Mouse (Mus musculus) left cerebral cortex, postnatal 14 days (tissue): ENCODE measurements around the gene Zglp1. TPM values are rescaled to one million over a fixed set of nuclear protein-coding genes. Genes with fewer than 3 reads are reported as not detected.

ENCODE experiments used
- DNase-seq, 2 experiments: peaks; one replicate each; pipeline ENCODE4 v3.0.0; 2021 to 2022; ENCODE audit warnings: low spot score in 2 of 2, mixed read lengths in 1 of 2
- intact Hi-C: fragments of 180-260 bp; cut with DNase I; formaldehyde crosslinking; loops from one replicate; pipeline ENCODE4 v1.15.1; 2025
- long read RNA-seq, 2 experiments: library from polyadenylated mRNA; stranded (forward); transcript quantifications; one replicate each; pipeline ENCODE4 v2.0.0; 2021
- total RNA-seq, 2 experiments: library from RNA; stranded (reverse); gene quantifications; 2 replicates each; pipeline ENCODE4 v1.2.3; 2021

Zglp1 gene
- total RNA-seq = 1 to 10 TPM in 1 of 2 experiments, not detected in 1; 1.8 TPM
- long read RNA-seq, experiment 1 = 0 reads
- long read RNA-seq, experiment 2, partial matches to known transcripts = 0 of 1 reads
- long read RNA-seq, experiment 2, other reads (novel, unspliced or antisense) = 0 of 1 reads

DNA sequence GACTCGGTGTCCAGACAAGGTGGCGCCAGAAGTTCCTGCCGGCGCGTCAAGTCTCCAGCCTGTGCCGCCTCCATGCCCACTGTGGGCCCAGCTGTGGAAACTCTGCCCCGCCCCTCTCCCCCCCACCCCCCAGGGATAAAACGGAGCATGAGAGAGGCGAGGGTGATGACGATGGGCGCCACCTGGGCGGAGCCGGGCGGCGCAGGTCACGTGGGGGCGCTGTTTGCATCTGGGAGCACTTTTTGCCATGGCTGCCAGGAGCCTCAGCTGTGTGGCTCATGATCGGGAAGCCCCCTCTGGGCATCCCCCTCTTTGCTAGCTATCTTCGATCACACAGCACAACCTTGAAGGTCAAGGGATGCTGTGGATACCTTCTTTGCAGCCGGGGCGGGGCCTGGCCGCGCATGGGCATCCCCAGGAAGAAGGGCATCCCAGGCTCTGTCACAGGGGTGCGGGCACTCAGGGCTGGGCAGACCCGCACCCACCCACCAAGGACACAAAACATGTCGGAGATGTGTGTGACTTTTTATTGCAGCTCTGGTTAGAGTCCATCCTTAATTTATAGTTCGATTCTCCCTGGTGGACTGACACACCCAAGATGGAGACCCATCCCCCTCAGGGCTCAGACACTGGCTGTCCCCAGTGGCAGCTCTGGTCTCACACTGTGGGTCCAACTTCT is at the start of gene Zglp1:
Zglp1 (minus strand) TSS at position 88 of the 679 bp plus-strand sequence.
- intact Hi-C loops = no loop called here
- no peak for DNase-seq

DNA sequence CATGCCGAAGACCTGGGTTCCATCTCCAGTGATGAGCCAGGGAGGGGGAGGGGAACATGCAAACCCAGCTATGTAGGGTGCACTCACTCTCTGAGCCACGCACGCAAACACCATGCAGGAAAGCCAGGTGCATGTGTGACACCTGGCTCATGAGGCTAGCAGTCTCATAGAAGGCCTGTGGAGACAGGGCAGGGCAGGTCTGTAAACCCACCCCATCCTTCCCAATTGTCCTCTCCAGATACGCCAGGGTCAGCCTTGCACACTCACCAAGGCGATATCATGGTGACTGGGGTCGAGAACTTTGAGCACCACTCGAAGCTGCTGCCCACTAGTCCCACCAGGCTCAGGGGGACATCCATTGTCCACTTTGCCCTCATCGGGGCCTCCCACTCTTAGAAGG is 48.2 kb upstream of the Zglp1 start:
- no peak for DNase-seq
- intact Hi-C loops = no loop called here

DNA sequence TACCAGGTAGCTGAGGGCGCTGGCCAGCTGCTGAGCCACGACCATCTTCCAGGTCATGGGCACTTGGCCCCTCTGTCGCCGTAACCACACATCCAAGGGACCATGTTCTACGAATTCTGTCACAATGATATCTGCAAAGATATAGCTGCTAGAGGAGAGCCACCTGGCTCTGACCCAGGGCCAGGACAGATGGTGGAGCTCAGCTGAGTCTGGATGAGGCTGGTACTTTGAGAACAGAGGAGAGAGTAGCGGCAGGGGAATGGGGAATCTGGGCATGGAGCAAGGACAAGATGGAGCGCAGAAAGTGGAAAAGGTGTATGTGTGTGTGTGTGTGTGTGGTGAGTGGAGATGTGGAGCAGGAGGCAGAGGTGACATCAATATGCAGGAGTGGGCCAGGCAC is 47.3 kb upstream of the Zglp1 start:
- intact Hi-C loops = no loop called here
- DNase-seq = no peak

DNA sequence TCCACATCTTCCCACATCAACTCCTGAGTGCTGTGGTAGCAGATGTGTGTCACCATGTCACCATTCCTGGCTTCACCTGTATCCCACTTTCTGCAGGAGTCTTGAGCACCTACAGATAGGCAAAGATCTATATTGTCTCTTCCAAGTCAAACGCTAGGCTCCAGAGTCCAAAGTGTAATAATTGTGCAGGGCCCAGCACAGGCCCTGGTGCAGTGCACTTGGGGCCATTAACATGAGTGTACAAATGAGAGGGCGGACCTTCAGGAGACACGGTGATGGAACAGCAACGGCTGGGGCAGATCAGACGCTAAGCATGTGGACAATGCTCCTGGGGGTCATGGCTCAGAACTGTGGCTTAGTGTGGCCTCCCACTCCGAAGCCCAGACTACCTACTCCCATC is 46.9 kb upstream of the Zglp1 start:
- intact Hi-C loops = no loop called here
- no peak for DNase-seq

DNA sequence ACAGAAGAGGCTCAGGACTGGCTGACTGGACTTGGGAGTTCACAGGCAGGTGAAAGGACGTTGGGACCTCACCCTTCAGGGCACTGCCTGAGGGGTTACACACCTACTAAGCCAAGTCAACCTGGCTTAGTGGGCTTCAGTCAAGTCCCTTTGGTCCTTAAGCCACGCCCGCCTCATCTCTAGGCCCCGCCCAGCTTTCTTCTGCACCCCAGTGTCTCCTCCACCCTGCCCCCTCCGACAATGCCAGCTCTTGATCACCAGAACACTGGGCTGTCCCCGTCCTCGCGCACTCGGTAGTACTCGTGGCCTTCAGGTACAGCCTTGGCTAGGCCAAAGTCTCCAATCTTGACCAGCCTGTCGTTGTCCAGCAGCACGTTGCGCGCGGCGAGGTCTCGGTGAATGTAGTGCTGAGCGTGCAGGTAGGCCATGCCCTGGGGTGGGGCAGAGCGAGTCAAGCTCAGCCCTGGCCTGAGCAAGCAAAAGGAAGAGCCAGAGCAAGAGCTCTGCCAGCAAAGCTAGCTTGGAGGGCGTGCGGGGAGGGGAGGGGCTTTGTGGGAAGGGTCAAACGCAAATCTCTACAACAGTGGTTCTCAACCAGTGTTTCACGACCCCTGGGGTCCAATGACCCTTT is 40.8 kb upstream of the Zglp1 start:
- DNase-seq = no peak
- intact Hi-C loops = no loop called here

DNA sequence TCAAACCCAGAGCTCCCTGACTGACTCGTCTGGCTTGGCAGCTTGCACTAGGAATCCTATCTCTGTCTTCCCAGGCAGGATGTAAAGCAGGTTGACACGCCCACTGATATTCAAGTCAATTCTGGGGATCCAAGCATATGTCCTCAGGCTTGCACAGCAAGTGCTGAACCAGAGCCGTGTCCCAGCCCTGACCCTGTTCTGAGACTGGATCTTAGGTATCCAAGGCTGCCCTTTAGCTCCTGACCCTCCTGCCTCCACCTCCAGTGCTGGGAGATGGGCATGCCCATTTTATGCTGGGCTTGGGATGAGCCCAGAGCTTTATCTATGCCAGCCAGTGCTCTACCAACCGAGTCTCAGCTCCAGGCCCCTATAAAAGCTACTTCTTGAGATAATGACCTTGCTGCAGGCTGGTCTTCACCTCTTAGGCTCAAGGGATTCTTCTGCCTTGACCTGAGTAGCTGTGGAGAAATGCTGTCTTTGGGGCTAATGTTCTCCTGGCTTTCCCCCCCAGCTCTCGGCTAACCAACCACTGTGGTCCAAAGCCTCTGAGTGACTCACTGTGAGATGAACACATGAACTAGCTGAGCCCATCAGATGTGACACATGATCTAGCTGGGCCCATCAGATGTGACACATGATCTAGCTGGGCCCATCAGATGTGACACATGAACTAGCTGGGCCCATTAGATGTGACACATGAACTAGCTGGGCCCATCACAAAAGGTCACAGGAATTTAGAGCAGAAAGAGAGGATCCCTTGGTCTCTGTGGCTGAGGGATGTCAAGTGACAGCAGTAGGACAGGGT is 39.1 kb upstream of the Zglp1 start:
- intact Hi-C loops = no loop called here
- DNase-seq = peak; percentile 23 to 33

DNA sequence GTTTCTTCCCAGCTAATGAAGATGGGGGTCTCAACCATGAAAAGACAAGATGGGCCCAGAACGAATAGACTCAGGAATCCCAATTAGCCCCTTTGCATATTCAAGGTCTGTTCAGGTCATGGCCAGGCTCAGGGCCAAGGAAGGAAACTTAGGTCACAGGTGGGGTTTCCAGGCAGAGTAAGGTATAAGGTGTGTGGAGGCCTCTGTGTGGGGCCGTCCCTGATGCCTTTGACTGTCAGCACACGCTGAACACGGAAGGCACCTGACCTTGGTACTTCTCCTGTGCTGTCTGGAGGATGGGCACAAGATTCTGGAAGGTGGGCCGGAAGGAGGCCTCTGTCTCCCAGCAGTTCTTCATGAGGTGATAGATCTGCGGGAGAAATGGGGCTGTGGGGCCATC is 37.9 kb upstream of the Zglp1 start:
- intact Hi-C loops = no loop called here
- no peak for DNase-seq

DNA sequence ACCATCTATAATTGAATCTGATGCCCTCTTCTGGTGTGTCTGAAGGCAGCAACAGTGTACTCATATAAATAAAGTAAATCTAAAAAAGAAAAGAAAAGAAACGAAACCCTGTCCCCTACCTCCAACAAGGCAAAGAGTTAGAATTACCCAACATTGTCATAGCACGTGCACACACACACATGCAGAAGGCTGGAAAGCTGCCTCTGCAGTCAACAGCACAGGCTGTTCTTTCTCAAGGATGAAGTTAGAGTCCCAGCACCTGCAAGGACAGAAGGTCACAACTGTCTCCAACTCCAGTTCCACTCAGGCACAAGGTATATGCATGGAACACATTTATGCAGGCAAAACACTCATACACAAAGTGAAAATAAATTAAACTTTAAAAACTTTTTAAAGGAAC is 35.2 kb upstream of the Zglp1 start:
- no peak for DNase-seq
- intact Hi-C loops = no loop called here

DNA sequence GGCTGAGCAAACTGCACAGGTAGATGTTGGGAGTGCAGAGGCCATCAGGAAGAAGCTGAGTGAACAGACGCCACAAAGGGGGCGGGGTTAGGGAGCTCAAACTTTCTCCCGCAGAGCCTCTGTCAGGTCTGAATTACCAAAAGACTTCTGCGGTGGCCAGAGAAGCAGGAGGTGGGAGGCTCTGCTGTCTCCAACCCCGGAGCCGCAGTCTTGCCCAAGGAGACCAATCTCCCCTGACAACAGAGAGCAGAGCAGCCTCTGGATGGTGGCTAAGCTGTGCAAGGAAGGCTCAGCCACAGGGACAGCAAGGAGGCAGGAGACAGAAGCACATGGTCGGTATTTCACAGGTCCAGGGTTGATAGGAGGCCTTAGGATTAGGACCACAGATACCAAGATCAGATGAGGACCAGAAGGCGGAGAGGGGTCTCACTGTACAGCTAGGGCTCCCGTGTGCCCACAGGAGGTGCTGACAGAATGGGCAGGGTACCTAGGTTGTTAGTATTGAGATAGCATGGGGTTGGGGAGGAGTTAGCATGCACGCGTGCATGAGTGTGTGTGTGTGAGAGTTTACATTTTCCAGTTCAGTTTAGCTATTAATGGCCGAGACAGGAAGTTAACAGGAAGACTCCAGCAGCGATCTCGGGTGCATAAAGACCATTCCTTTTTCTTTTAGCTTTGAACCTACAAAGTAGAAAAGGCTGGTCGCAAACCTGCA is 33.7 kb upstream of the Zglp1 start:
- intact Hi-C loops = no loop called here

DNA sequence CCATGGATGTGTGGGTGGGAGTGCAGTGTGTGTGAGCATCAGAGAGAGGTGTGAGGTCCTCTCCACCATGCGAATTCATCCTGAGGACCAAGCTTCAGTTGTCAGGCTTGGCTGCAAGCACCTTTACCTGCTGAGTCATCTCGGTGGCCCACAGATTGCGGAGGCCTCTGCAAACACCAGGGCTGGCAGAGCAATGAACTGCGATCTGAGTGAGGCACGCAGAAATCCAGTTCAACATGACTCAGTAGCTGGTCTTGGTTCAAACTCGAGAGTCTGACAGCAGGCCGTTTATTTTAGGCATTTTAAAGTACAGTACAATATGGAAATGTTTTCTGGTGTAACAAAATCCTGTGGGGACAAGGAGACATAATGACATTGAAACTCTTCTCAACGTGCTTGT is 30.9 kb upstream of the Zglp1 start:
- peak; percentile 52 to 73 for DNase-seq
- intact Hi-C loops = no loop called here

More for the DNA sequence above, 33.7 kb upstream of the Zglp1 start:
- no peak for DNase-seq

DNA sequence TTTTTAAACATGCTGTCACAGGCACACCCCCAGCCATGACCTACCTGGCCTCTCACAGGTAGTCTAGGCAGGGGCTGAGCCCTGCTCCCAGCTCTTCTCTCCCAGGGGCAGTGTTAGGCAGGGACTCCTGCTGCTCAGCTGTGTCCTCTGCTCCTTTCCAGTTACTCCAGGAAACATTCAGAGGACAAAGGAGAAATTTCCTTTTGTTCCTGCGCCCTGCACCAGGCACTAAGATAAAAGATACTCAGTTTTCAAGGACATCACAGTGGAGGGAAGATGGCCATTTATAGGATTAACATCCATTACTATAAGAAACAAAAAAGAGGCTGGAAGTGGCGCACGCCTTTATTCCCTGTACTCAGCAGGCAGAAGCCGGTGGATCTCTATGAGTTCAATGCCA is 29.1 kb upstream of the Zglp1 start:
- intact Hi-C loops = no loop called here

DNA sequence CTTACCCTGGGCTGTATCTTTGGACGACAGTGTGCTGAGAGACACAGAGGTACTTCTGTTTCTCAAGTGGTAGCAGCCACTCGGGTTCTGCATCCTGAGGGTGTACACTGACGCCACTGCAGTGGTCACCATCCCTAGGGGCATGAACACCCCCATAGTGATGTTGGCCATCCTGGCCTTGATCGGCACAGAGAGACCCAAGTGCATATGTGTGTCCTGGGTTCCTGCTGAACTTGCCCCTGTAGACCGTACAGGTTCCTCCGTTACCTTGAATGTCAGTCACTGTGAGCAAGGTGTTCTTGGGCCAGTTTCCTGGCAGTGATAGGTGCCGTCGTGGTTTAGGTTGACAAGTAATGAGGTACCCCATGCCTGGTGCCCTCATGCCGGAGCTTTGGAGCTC is 26.5 kb upstream of the Zglp1 start:
- no peak for DNase-seq
- intact Hi-C loops = loop anchor here (5.0 kb wide), 2 partner anchors 34 to 61 kb away; partner anchors contain the start of gene Icam5

More for the DNA sequence above, 29.1 kb upstream of the Zglp1 start:
- no peak for DNase-seq

DNA sequence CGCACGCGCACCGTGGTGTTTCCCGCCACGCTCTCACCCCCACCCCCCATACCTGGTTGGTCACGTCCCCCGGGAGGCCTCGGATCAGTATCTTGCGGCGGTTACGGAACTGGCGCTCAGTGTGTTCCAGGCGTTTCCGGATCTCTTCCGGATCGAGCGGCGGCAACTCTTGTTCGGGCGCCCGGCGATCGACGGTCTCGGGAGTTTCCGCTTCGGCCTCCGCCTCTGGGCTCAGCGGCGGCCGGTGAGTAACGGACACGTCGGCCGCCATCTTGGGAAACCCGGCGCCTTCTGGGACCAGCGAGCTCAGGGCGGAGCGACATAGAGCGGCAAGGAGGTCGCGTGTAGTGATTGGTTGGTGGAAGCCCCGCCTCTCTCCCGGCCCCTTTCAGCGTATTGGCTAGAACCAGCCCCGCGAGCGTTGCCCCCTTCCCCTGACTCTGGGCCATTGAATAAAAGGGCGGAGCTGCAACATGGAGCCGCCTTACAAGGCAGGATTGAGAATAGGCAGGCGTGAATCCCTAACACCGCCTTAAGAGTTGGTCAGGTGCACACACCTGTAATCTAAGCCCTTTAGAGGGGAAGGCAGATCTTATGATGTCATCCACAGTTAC is 24.9 kb upstream of the Zglp1 start, which contains the start of the genes Gm38431 and Raver1:
Gm38431 (minus strand) TSS at position 291 of the 614 bp plus-strand sequence.
Raver1 (minus strand) TSS at position 302 of the 614 bp plus-strand sequence.
- intact Hi-C loops = loop anchor here (5.0 kb wide), 2 partner anchors 35 to 60 kb away; partner anchors contain the start of gene Icam5
- DNase-seq = peak; percentile 98 to 99

DNA sequence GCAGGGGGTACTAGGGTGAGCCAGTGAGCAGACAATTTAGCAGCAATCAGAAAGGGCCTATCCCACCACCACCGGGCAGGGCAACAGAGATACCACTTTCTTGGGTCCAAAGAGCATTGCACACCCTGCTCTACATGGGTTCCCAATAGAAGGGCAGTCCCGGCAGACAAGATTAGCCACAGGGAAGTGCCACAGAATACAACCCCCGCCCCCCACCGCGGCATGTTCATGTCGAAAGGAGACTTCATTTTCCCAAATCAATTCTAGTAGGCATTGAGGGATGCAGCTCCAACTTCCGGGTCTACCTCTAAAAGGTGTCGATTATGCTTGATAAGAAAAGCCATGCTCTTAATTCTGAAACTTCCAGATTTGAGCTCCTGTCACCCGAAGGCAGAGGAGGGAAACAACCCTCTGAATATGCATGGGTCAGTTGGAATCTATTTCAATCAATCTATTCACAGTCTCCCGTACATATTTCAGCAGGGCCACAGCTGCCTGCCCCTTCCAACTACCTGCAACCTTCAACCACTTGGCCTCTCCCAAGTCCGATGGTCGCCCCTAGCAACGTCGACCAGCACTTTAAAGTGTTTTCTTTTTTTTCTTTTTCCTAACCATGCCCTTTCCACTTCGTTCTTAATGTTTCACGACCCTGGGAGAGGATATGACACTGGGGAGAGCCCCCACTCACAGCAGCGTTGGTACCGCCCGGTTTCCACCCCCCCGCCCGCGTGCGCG is 24.2 kb upstream of the Zglp1 start:
- intact Hi-C loops = loop anchor here (5.0 kb wide), 2 partner anchors 36 to 59 kb away; partner anchors contain the start of gene Icam5

DNA sequence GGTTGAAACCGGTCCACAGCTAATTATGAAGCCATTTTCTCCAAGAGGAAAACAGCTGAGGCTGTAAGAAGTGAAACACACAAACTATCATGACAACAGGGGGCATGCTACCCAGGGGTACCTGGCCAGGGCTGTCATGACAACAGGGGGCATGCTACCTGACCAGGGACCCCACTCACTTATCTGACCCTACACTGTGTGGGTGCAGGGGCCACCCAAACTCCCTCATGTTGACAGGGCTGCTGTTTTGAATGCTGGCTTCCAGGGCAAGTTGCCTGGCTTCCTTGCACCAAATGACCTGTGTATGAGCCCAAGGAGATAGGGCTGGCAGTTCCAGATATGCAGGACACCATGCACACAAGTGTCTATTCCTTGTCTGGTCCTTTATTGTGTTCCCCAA is 23.6 kb upstream of the Zglp1 start:
- intact Hi-C loops = loop anchor here (5.0 kb wide), 2 partner anchors 37 to 58 kb away; partner anchors contain the start of gene Icam5
- DNase-seq = no peak

More for the DNA sequence above, 24.2 kb upstream of the Zglp1 start:
- DNase-seq = no peak

DNA sequence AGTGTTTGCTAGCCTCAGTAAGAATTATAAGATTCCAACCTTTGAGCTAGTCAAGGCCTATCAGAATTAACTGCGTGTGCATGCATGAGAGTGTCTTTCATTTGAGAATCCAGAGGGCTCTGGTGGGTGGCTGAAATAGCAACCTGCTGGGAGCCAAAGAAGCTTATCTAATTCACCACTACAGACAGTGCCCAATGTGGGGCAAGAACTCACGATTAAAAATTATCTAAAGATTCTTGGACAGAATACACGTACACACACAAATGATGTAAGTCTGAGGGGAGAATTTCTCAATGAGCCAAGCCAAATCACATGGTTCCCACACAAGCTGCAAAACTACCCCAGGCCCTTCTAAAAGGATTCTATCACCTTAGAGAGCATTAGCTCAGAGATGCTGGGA is 16.4 kb upstream of the Zglp1 start:
- no peak for DNase-seq
- intact Hi-C loops = no loop called here

DNA sequence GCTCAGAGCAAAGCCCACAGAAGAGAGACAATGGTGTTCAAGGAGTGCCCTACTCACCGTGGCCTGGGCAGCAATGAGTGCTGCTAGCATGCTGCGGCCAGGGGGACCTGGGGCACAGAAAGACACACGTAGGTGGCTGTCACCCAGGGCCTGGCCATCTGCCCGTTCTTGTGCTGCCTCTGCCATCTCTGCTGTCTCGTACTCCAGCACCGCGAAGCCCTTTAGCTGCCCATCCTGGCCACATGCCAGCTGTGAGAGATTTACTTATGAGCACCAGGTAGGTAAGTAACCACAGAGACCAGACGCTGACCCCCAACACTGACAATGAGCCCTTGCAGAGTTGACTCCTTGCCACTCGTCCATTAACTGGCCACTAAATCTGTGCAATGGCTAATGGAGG is 14.2 kb upstream of the Zglp1 start:
- intact Hi-C loops = no loop called here
- DNase-seq = no peak

DNA sequence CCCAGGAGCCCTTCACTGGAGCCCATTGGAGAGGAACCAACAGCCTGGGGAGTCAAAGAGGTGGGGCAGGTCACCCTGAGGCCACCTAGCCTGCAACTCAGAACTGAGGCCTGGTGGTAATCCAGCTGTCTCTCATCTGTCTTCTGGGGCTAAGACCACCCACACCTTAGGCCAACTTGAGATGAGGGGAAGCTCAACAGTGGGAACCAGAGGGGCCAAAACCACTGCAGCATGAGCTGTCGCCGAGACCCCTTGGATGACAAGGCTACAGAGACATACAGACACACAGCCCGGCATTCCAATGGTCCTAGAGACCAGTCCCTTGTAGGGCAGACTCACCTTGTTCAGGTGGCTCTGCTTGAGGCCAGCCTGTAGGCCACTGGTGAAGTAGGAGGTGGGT is 8.7 kb upstream of the Zglp1 start:
- intact Hi-C loops = no loop called here
- DNase-seq = no peak
